Mouse (Mus musculus): ENCODE data around the gene Hes7. TPM values are rescaled to one million over a fixed set of nuclear protein-coding genes. Genes with fewer than 3 reads are reported as not detected.

The Hes7 gene
- total and polyA plus RNA-seq, 3 experiments, result 0.08 to 1.4 TPM; not detected in 1

- peaks cover 0 to 12% of the 10 kb centered on the region in 2 experiments; a peak in 2 of 4 replicates for H3K4me1 ChIP-seq (ENCODE audit: control insufficient read depth in 1 of 2, insufficient read depth in 2 of 2, low read length in 2 of 2)
- H3K36me3 ChIP-seq (ENCODE audit: control insufficient read depth in 1 of 2, insufficient read depth in 2 of 2, low read length in 2 of 2), result peaks cover 0 to 5% of the 10 kb centered on the region in 2 experiments; a peak in 2 of 4 replicates
- no peak overlapping the region for H3K9ac ChIP-seq (ENCODE audit: control insufficient read depth, low read depth, low read length, poor library complexity, severe bottlenecking)
- no peak for TF ChIP-seq TCF12 (IDR thresholded peaks at IDR 0.05; ENCODE audit: low read depth, low read length)
- no peak for TF ChIP-seq POLR2AphosphoS5 (IDR thresholded peaks at IDR 0.05; ENCODE audit: borderline replicate concordance, low read depth, low read length)
- no peak for TF ChIP-seq GATA1 (IDR thresholded peaks at IDR 0.05; ENCODE audit: low read depth, low read length)
- no peak for TF ChIP-seq MYB (IDR thresholded peaks at IDR 0.05; ENCODE audit: low read depth, low read length)
- TF ChIP-seq USF2 (IDR thresholded peaks at IDR 0.05; ENCODE audit: borderline replicate concordance in 1 of 2, insufficient read depth in 1 of 2, low read depth in 1 of 2, low read length in 2 of 2), result no peak
- no peak for TF ChIP-seq ZNF384 (IDR thresholded peaks at IDR 0.05; ENCODE audit: low read depth, low read length)
- no peak for TF ChIP-seq RAD21 (IDR thresholded peaks at IDR 0.05; ENCODE audit: low read depth, low read length)
- TF ChIP-seq GABPA (IDR thresholded peaks at IDR 0.05; ENCODE audit: low read depth, low read length), result no peak
- TF ChIP-seq MAZ (IDR thresholded peaks at IDR 0.05; ENCODE audit: low read depth, low read length), result no peak
- no peaks in the 10 kb centered on the region for H3K27me3 ChIP-seq (ENCODE audit: control insufficient read depth in 1 of 2, insufficient read depth in 2 of 2, low read length in 2 of 2)
- DNase-seq (ENCODE audit: low read depth, low spot score), result no peak
- H3K79me2 ChIP-seq (ENCODE audit: control insufficient read depth, insufficient read depth, low read length, poor library complexity), result no peaks in the 10 kb centered on the region
- no peaks in the 10 kb centered on the region for H3K9me3 ChIP-seq (replicated peaks; ENCODE audit: insufficient read depth, low read length)
- no peak overlapping the region for H3K27ac ChIP-seq (ENCODE audit: control insufficient read depth, low read depth, low read length)
- H3K4me3 ChIP-seq (ENCODE audit: control insufficient read depth in 1 of 2, insufficient read depth in 1 of 2, low read depth in 2 of 2, low read length in 2 of 2), result no peak overlapping the region
Observed at GRCm38 (mm10) chr11:69108223-69108622, 12.0 kb upstream of the Hes7 start.

DNA sequence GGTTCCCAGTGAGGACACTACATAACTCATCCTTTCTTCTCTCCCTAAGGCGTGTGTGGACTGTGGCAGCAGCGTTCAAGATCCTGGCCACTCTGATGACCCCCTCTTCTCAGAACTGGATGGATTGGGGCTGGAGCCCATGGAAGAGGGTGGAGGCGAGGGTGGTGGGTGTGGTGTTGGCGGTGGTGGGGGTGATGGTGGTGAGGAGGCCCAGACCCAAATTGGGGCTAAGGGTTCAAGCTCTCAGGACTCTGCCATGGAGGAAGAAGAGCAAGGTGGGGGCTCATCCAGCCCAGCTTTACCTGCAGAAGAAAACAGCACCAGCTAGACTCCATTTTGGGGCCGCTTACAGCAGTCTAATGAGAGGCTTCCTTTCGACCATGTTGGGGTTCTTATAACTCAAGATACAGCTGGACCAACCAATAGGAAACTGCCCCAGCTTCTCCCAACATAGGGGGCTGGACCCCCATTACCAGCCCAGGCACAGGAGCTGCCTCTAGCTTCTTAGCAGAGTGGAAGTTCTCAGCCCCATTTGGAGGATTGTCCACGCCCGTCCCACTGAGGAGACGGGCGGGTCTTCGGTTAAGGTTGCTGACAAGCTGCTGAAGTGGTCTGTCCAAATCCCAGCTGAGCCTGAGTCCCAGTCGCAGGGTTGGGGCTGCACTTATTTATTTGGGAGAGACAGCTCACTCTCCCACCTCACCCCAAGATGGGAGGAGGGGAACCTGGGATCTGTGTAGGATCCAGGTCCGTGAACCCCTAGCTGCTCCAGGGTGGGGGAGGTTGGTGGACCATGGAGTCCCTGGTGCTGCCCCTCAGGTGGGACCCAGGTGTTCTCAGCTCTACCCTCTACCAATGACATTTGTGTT, 10.9 kb upstream of the Hes7 start:
- TF ChIP-seq ZC3H11A (IDR thresholded peaks at IDR 0.05; ENCODE audit: low read depth, low read length) (no peak), UBTF (IDR thresholded peaks at IDR 0.05; ENCODE audit: borderline replicate concordance, insufficient read depth, low read depth, low read length) (no peak), RCOR1 (IDR thresholded peaks at IDR 0.05; ENCODE audit: low read depth, low read length) (no peak), NRF1 (IDR thresholded peaks at IDR 0.05; ENCODE audit: insufficient read depth, low read depth, low read length, poor library complexity, severe bottlenecking) (no peak), MAZ (IDR thresholded peaks at IDR 0.05; ENCODE audit: low read depth, low read length) (no peak), MXI1 (IDR thresholded peaks at IDR 0.05; ENCODE audit: low read depth, low read length) (no peak), MAFK (IDR thresholded peaks at IDR 0.05; ENCODE audit: borderline replicate concordance, low read depth, low read length) (no peak), NELFE (IDR thresholded peaks at IDR 0.05; ENCODE audit: low read depth, low read length) (no peak), E2F4 (IDR thresholded peaks at IDR 0.05; ENCODE audit: borderline replicate concordance, low read depth, low read length) (no peak), ELF1 (IDR thresholded peaks at IDR 0.05; ENCODE audit: low read depth, low read length) (no peak), TAL1 (IDR thresholded peaks at IDR 0.05; ENCODE audit: low read length) (no peak)
- Histone ChIP-seq H3K27me3 (ENCODE audit: control insufficient read depth in 1 of 2, insufficient read depth in 2 of 2, low read length in 2 of 2) (no peaks in the 10 kb centered on the region), H3K4me1 (ENCODE audit: control insufficient read depth in 1 of 2, insufficient read depth in 2 of 2, low read length in 2 of 2) (peaks cover 0 to 12% of the 10 kb centered on the region in 2 experiments; a peak in 2 of 4 replicates), H3K9me3 (replicated peaks; ENCODE audit: insufficient read depth, low read length) (no peaks in the 10 kb centered on the region), H3K36me3 (ENCODE audit: control insufficient read depth in 1 of 2, insufficient read depth in 2 of 2, low read length in 2 of 2) (peaks cover 0 to 5% of the 10 kb centered on the region in 2 experiments; a peak in 2 of 4 replicates), H3K9ac (ENCODE audit: control insufficient read depth, low read depth, low read length, poor library complexity, severe bottlenecking) (peak overlapping the region; percentile 36), H3K27ac (ENCODE audit: control insufficient read depth, low read depth, low read length) (no peak overlapping the region), H3K79me2 (ENCODE audit: control insufficient read depth, insufficient read depth, low read length, poor library complexity) (no peaks in the 10 kb centered on the region), H3K4me3 (ENCODE audit: control insufficient read depth in 1 of 2, insufficient read depth in 1 of 2, low read depth in 2 of 2, low read length in 2 of 2) (peak overlapping the region in 1 of 2 experiments; percentile 7; a peak in 3 of 4 replicates)
- no peak for DNase-seq (ENCODE audit: low read depth, low spot score)
